Mouse (Mus musculus) MEL (cell line): ENCODE results near the gene Eif1. TPM values are rescaled to one million over a fixed set of nuclear protein-coding genes. Genes with fewer than 3 reads are reported as not detected.

Experiments
- DNase-seq: peaks from one replicate; pipeline ENCODE4 v3.0.0; 2011; ENCODE audit warnings: low read depth, low spot score
- H3K27ac ChIP-seq: 2 replicates; pipeline ENCODE4 v1.5.1; 2012; ENCODE audit warnings: low read depth, mild to moderate bottlenecking, control low read depth, low read length, moderate library complexity; ENCODE audit not compliant: control insufficient read depth
- H3K27me3 ChIP-seq, 2 experiments: fragments of 150-350 bp in 1 of 2; sonication (generic) in 1 of 2; 2 replicates each; pipeline ENCODE4 v1.6.1; 2012; ENCODE audit warnings: low read length in 2 of 2, mild to moderate bottlenecking in 2 of 2, improper control_type of control experiment in 1 of 2, moderate library complexity in 1 of 2; ENCODE audit not compliant: insufficient read depth in 2 of 2, control insufficient read depth in 1 of 2
- H3K36me3 ChIP-seq, 2 experiments: 2 replicates each; pipeline ENCODE4 v1.6.1; 2012 to 2014; ENCODE audit warnings: low read length in 2 of 2, improper control_type of control experiment in 1 of 2, inconsistent platforms in 1 of 2, mild to moderate bottlenecking in 1 of 2; ENCODE audit not compliant: insufficient read depth in 2 of 2, control insufficient read depth in 1 of 2
- H3K4me1 ChIP-seq, 2 experiments: fragments of 150-350 bp in 1 of 2; sonication (generic) in 1 of 2; 2 replicates each; pipeline ENCODE4 v1.6.1; 2012; ENCODE audit warnings: low read length in 2 of 2, improper control_type of control experiment in 1 of 2, mild to moderate bottlenecking in 1 of 2; ENCODE audit not compliant: insufficient read depth in 2 of 2, control insufficient read depth in 1 of 2
- H3K4me3 ChIP-seq, 2 experiments: fragments of 150-350 bp in 1 of 2; sonication (generic) in 1 of 2; 2 replicates each; pipeline ENCODE4 v1.5.1; 2012; ENCODE audit warnings: low read depth in 2 of 2, low read length in 2 of 2, mild to moderate bottlenecking in 2 of 2, moderate library complexity in 2 of 2, control low read depth in 1 of 2, improper control_type of control experiment in 1 of 2; ENCODE audit not compliant: control insufficient read depth in 1 of 2, insufficient read depth in 1 of 2
- H3K79me2 ChIP-seq: 2 replicates; pipeline ENCODE4 v1.6.1; 2012; ENCODE audit warnings: mild to moderate bottlenecking, low read length, moderate library complexity; ENCODE audit not compliant: control insufficient read depth, poor library complexity, insufficient read depth
- H3K9ac ChIP-seq: 2 replicates; pipeline ENCODE4 v1.6.1; 2012; ENCODE audit warnings: low read depth, mild to moderate bottlenecking, control low read depth, low read length, moderate library complexity; ENCODE audit not compliant: control insufficient read depth, poor library complexity, severe bottlenecking
- H3K9me3 ChIP-seq: fragments of 150-350 bp; sonication (generic); replicated peaks from 2 replicates; pipeline ENCODE4 v1.6.1; 2012; ENCODE audit warnings: mild to moderate bottlenecking, low read length, improper control_type of control experiment, moderate library complexity; ENCODE audit not compliant: insufficient read depth
- BHLHE40 ChIP-seq: IDR thresholded peaks from 2 replicates; pipeline ENCODE4 v1.6.1; 2012; ENCODE audit warnings: low read depth, mild to moderate bottlenecking, inconsistent platforms, low read length, improper control_type of control experiment, borderline replicate concordance
- CHD2 ChIP-seq: IDR thresholded peaks from 2 replicates; pipeline ENCODE4 v1.6.1; 2011; ENCODE audit warnings: low read length, improper control_type of control experiment
- CTCF ChIP-seq, 3 experiments: IDR thresholded peaks in 2 of 3; conservative IDR thresholded peaks in 1 of 3; 2 replicates each; pipeline ENCODE4 v1.5.1; 2011 to 2012; ENCODE audit warnings: low read length in 3 of 3, low read depth in 2 of 3, mild to moderate bottlenecking in 2 of 3, improper control_type of control experiment in 1 of 3, inconsistent platforms in 1 of 3, mixed read lengths in 1 of 3, moderate library complexity in 1 of 3; ENCODE audit not compliant: control insufficient read depth in 1 of 3, insufficient read depth in 1 of 3, poor library complexity in 1 of 3, severe bottlenecking in 1 of 3
- E2F4 ChIP-seq: IDR thresholded peaks from 2 replicates; pipeline ENCODE4 v1.6.1; 2011; ENCODE audit warnings: low read depth, low read length, improper control_type of control experiment, borderline replicate concordance
- ELF1 ChIP-seq: IDR thresholded peaks from 2 replicates; pipeline ENCODE4 v1.6.1; 2014; ENCODE audit warnings: low read depth, mild to moderate bottlenecking, inconsistent platforms, low read length, improper control_type of control experiment, moderate library complexity
- EP300 ChIP-seq, 2 experiments: IDR thresholded peaks; 2 replicates each; pipeline ENCODE4 v1.6.1; 2011; ENCODE audit warnings: improper control_type of control experiment in 2 of 2, low read length in 2 of 2, low read depth in 1 of 2, mild to moderate bottlenecking in 1 of 2
- ETS1 ChIP-seq: IDR thresholded peaks from 2 replicates; pipeline ENCODE4 v1.6.1; 2012; ENCODE audit warnings: low read depth, mild to moderate bottlenecking, inconsistent platforms, low read length, improper control_type of control experiment, moderate library complexity
- HCFC1 ChIP-seq: IDR thresholded peaks from 2 replicates; pipeline ENCODE4 v1.6.1; 2012; ENCODE audit warnings: low read depth, mild to moderate bottlenecking, inconsistent platforms, low read length, improper control_type of control experiment, moderate library complexity
- KAT2A ChIP-seq: conservative IDR thresholded peaks from 2 replicates; pipeline ENCODE4 v1.6.1; 2012; ENCODE audit warnings: low read depth, low read length, improper control_type of control experiment, inconsistent platforms
- POLR2A ChIP-seq, 2 experiments: IDR thresholded peaks; 2 replicates each; pipeline ENCODE4 v1.6.1; 2011 to 2012; ENCODE audit warnings: low read length in 2 of 2, mild to moderate bottlenecking in 2 of 2, control low read depth in 1 of 2, improper control_type of control experiment in 1 of 2, low read depth in 1 of 2, moderate library complexity in 1 of 2; ENCODE audit not compliant: control insufficient read depth in 1 of 2, insufficient read depth in 1 of 2, poor library complexity in 1 of 2
- RAD21 ChIP-seq: IDR thresholded peaks from 2 replicates; pipeline ENCODE4 v1.6.1; 2011; ENCODE audit warnings: mild to moderate bottlenecking, low read depth, low read length, improper control_type of control experiment
- RCOR1 ChIP-seq: IDR thresholded peaks from 2 replicates; pipeline ENCODE4 v1.6.1; 2012; ENCODE audit warnings: low read depth, mild to moderate bottlenecking, inconsistent platforms, low read length, improper control_type of control experiment
- SIN3A ChIP-seq: IDR thresholded peaks from 2 replicates; pipeline ENCODE4 v1.6.1; 2012; ENCODE audit warnings: low read length, improper control_type of control experiment, inconsistent platforms
- SMC3 ChIP-seq: IDR thresholded peaks from 2 replicates; pipeline ENCODE4 v1.6.1; 2011; ENCODE audit warnings: low read depth, low read length, improper control_type of control experiment
- USF1 ChIP-seq: IDR thresholded peaks from 2 replicates; pipeline ENCODE4 v1.6.1; 2014; ENCODE audit warnings: low read depth, mild to moderate bottlenecking, inconsistent platforms, low read length, improper control_type of control experiment, moderate library complexity
- USF2 ChIP-seq, 2 experiments: IDR thresholded peaks; 2 replicates each; pipeline ENCODE4 v1.6.1; 2011 to 2012; ENCODE audit warnings: improper control_type of control experiment in 2 of 2, low read length in 2 of 2, borderline replicate concordance in 1 of 2, inconsistent platforms in 1 of 2, low read depth in 1 of 2, mild to moderate bottlenecking in 1 of 2; ENCODE audit not compliant: insufficient read depth in 1 of 2
- ZC3H11A ChIP-seq: IDR thresholded peaks from 2 replicates; pipeline ENCODE4 v1.6.1; 2012; ENCODE audit warnings: low read depth, mild to moderate bottlenecking, inconsistent platforms, low read length, improper control_type of control experiment
- ZNF384 ChIP-seq: IDR thresholded peaks from 2 replicates; pipeline ENCODE4 v1.6.1; 2012; ENCODE audit warnings: low read depth, mild to moderate bottlenecking, inconsistent platforms, low read length, improper control_type of control experiment
- polyA plus RNA-seq, 2 experiments: library from polyadenylated mRNA; stranded (reverse) in 1 of 2; unstranded in 1 of 2; fragments of >175 nt in 1 of 2; fragments of >200 nt in 1 of 2; gene quantifications; 2 replicates each; pipeline versions ENCODE4 v1.2.1 to v1.2.4; 2012; ENCODE audit warnings: low replicate concordance in 2 of 2, low read depth in 1 of 2; ENCODE audit not compliant: insufficient read length in 2 of 2, insufficient read depth in 1 of 2, missing spikeins in 1 of 2
- total RNA-seq: library from RNA; depleted of rRNA; stranded (reverse); fragments of 300-350 nt; gene quantifications from 2 replicates; pipeline ENCODE4 v1.2.3, GENCODE M21; 2012

Eif1 gene
- total and polyA plus RNA-seq, 3 experiments, result 289 to 926 (median 320) TPM

GRCm38 (mm10) chr11:100295308-100295707 is 24.4 kb upstream of the Eif1 start (continued):
- no peak for TF ChIP-seq BHLHE40

GRCm38 (mm10) chr11:100297801-100298200 is 21.9 kb upstream of the Eif1 start:
- Histone ChIP-seq H3K36me3 (peaks cover 0 to 3% of the 10 kb centered on the region in 2 experiments; a peak in 1 of 4 replicates), H3K27me3 (peaks cover 2 to 3% of the 10 kb centered on the region in 2 experiments), H3K79me2 (no peaks in the 10 kb centered on the region), H3K9me3 (no peaks in the 10 kb centered on the region), H3K9ac (no peak overlapping the region), H3K4me1 (peaks cover 0 to 3% of the 10 kb centered on the region in 2 experiments; a peak in 2 of 4 replicates), H3K4me3 (no peak overlapping the region), H3K27ac (no peak overlapping the region)
- DNase-seq, result peak; percentile 37
- peak; percentile 58 to 80 (median 63) for TF ChIP-seq CTCF (IDR thresholded peaks at IDR 0.05 in 2 of 3, conservative IDR thresholded peaks at IDR 0.05 in 1 of 3; ENCODE audit: control insufficient read depth in 1 of 3, insufficient read depth in 1 of 3, low read depth in 2 of 3, low read length in 3 of 3, poor library complexity in 1 of 3, severe bottlenecking in 1 of 3)
- TF ChIP-seq POLR2A (IDR thresholded peaks at IDR 0.05; ENCODE audit: control insufficient read depth in 1 of 2, insufficient read depth in 1 of 2, low read depth in 1 of 2, low read length in 2 of 2, poor library complexity in 1 of 2), result no peak

- no peak overlapping the region for H3K9ac ChIP-seq
- peaks cover 0 to 3% of the 10 kb centered on the region in 2 experiments; a peak in 1 of 4 replicates for H3K36me3 ChIP-seq
- DNase-seq, result peak; percentile 89
- no peaks in the 10 kb centered on the region for H3K79me2 ChIP-seq
- no peak overlapping the region for H3K27ac ChIP-seq
- TF ChIP-seq ZC3H11A (peak; percentile 70), USF2 (IDR thresholded peaks at IDR 0.05; ENCODE audit: borderline replicate concordance in 1 of 2, insufficient read depth in 1 of 2, low read depth in 1 of 2, low read length in 2 of 2) (no peak), BHLHE40 (no peak), USF1 (no peak), KAT2A (no peak), CTCF (IDR thresholded peaks at IDR 0.05 in 2 of 3, conservative IDR thresholded peaks at IDR 0.05 in 1 of 3; ENCODE audit: control insufficient read depth in 1 of 3, insufficient read depth in 1 of 3, low read depth in 2 of 3, low read length in 3 of 3, poor library complexity in 1 of 3, severe bottlenecking in 1 of 3) (peak; percentile 86 to 99 (median 98)), EP300 (IDR thresholded peaks at IDR 0.05; ENCODE audit: low read depth in 1 of 2, low read length in 2 of 2) (no peak), RAD21 (peak; percentile 86), ETS1 (no peak), RCOR1 (no peak), ZNF384 (no peak), HCFC1 (no peak), E2F4 (no peak), ELF1 (no peak), SMC3 (peak; percentile 74), SIN3A (no peak), CHD2 (no peak)
- peaks cover 0 to 2% of the 10 kb centered on the region in 2 experiments; a peak in 3 of 4 replicates for H3K27me3 ChIP-seq
- H3K4me3 ChIP-seq, result no peak overlapping the region
- no peaks in the 10 kb centered on the region for H3K9me3 ChIP-seq
- H3K4me1 ChIP-seq, result peaks cover 0 to 3% of the 10 kb centered on the region in 2 experiments; a peak in 2 of 4 replicates
Observed at GRCm38 (mm10) chr11:100298274-100299036, 21.2 kb upstream of the Eif1 start.
